Mouse (Mus musculus): ENCODE results near the gene Slc25a54. TPM values are rescaled to one million over a fixed set of nuclear protein-coding genes. Genes with fewer than 3 reads are reported as not detected.

Gene Slc25a54
- polyA plus RNA-seq (2017; shearing (Covaris generic)) = not detected

DNA sequence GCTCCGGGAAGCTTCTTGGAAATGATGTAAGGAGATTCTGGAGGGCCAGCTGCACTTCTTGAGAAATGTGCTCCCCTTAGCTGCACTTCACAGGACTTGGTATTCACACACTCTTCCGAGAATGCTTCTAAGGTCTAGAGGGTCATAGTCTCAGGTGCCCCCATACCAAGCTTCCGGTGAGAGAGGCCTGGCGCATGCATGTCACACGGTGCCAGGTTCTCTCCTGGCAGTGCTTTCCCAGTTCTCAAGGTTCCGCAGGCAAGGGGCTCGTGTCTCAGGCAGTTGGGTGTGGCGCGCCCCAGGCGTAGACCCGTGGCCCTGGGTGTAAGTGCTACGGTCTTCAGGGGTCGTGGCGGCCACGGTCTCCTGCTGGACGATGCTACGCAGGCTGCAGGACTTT is at the start of gene Slc25a54:
TSS of gene Slc25a54 (plus strand) at position 301 of the 400 bp plus-strand sequence.

GRCm38 (mm10) chr3:109122641-109123530 is 42.6 kb downstream of the Slc25a54 start, which contains the start of gene Slc25a24:
Slc25a24 (plus strand) TSS chr3:109123149.

Other genes starting within 250 kb of the Slc25a54 start
- 59.6 TPM for gene Stxbp3, start 239.9 kb upstream of the Slc25a54 start, polyA plus RNA-seq (2017; shearing (Covaris generic))
- not detected for gene Fndc7, start 190.5 kb upstream of the Slc25a54 start, polyA plus RNA-seq (2017; shearing (Covaris generic))
- gene Prpf38b, start 168.7 kb upstream of the Slc25a54 start, polyA plus RNA-seq (2017; shearing (Covaris generic)) = 254 TPM
- gene Henmt1, start 140.6 kb upstream of the Slc25a54 start, polyA plus RNA-seq (2017; shearing (Covaris generic)) = 2.1 TPM
- 1.6 TPM for gene Gm9857, start 140.0 kb upstream of the Slc25a54 start, polyA plus RNA-seq (2017; shearing (Covaris generic))
- 10.5 TPM for gene Fam102b, start 52.9 kb upstream of the Slc25a54 start, polyA plus RNA-seq (2017; shearing (Covaris generic))
- 7.7 TPM for gene Slc25a24, start 42.7 kb downstream of the Slc25a54 start, polyA plus RNA-seq (2017; shearing (Covaris generic))